Mouse (Mus musculus) cortical plate, adult 2 months (tissue): ENCODE data around the gene Ebf1.

Experiments
- CTCF ChIP-seq: fragments of 200-500 bp; IDR thresholded peaks from 2 replicates; pipeline ENCODE4 v1.5.1; 2011; ENCODE audit warnings: mild to moderate bottlenecking, control low read depth, low read length; ENCODE audit not compliant: insufficient read depth; ENCODE audit errors: extremely low read depth
- POLR2A ChIP-seq: fragments of 200-500 bp; IDR thresholded peaks from 2 replicates; pipeline ENCODE4 v1.6.1; 2011; ENCODE audit warnings: mild to moderate bottlenecking, low read length, control low read depth; ENCODE audit not compliant: insufficient read depth; ENCODE audit errors: extremely low read depth

DNA sequence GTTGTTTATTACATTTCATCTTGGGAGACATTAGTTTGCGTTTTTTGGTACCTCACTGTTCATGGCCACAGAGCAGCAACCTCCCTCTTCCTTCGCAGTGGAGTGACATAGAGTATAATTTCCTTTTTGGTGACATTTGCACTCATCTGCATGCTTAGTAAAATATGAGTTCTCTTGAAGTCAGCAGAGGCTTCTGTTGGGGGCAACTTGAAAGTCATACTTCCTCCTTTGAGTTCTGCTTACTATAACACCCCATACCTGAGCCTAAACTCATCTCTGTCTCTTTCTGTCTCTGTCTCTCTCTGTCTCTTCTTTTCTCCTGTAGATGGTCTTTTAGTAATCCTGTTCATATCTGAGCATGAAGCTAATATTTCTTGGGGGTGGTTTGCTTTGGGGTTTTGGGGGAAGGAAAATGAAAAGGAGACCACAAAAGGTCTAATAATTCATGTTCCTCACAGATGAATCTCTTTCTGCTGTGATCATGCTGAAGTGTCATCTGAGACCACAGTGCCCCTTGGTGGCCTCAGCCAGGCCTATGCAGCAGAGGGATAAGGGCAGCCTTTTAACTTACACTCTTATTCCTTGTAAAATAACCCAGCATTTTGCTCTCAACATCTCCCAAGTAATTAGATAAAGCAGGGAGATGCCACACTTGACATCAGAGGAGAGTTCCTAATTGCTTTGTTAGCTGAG lies 16.0 kb downstream of the Ebf1 start:
- TF ChIP-seq CTCF (no peak), POLR2A (no peak)
